Mouse (Mus musculus) lung, embryonic 14.5 days (tissue): ENCODE results near the gene Pnp2. TPM values are rescaled to one million over a fixed set of nuclear protein-coding genes. Genes with fewer than 3 reads are reported as not detected.
"Not testable (repeated sequence)": the region's sequence is repeated elsewhere in the genome, so short reads cannot be mapped to it uniquely, and the experiment has no call there.

Experiments used
- ATAC-seq: fragments of 200-750 bp; cut with Nextera tagmentation; 2 replicates; pipeline ENCODE4 v1.8.0; 2017; ENCODE audit warnings: mild to moderate bottlenecking, moderate TSS enrichment, moderate library complexity; ENCODE audit not compliant: insufficient read depth
- DNase-seq: peaks from one replicate; pipeline ENCODE4 v3.0.0-alpha.2; 2015
- H3K27ac ChIP-seq: fragments of 300-500 bp; sonication (generic); 2 replicates; pipeline ENCODE4 v1.5.1; 2014; ENCODE audit warnings: low read depth, mild to moderate bottlenecking, moderate library complexity
- H3K27me3 ChIP-seq: fragments of 300-500 bp; sonication (generic); 2 replicates; pipeline ENCODE4 v1.6.1; 2014; ENCODE audit warnings: low read length, control low read depth; ENCODE audit not compliant: insufficient read depth
- H3K36me3 ChIP-seq: fragments of 300-500 bp; sonication (generic); 2 replicates; pipeline ENCODE4 v1.6.1; 2014; ENCODE audit warnings: control low read depth; ENCODE audit not compliant: insufficient read depth
- H3K4me1 ChIP-seq: fragments of 300-500 bp; sonication (generic); 2 replicates; pipeline ENCODE4 v1.6.1; 2014; ENCODE audit warnings: antibody characterized with exemption, control low read depth; ENCODE audit not compliant: insufficient read depth
- H3K4me2 ChIP-seq: fragments of 300-500 bp; sonication (generic); 2 replicates; pipeline ENCODE4 v1.6.1; 2014; ENCODE audit warnings: mild to moderate bottlenecking
- H3K4me3 ChIP-seq: fragments of 300-500 bp; sonication (generic); 2 replicates; pipeline ENCODE4 v1.5.1; 2014; ENCODE audit warnings: low read depth, low read length
- H3K9ac ChIP-seq: fragments of 300-500 bp; sonication (generic); 2 replicates; pipeline ENCODE4 v1.6.1; 2014
- H3K9me3 ChIP-seq: fragments of 300-500 bp; sonication (generic); 2 replicates; pipeline ENCODE4 v1.6.1; 2016; ENCODE audit warnings: low read depth, low read length, control low read depth
- CTCF ChIP-seq: IDR thresholded peaks from 2 replicates; pipeline ENCODE4 v1.5.1; 2016; ENCODE audit warnings: antibody characterized with exemption, low read depth
- WGBS: fragments of 180-500 bp; shearing (Covaris S2); extraction: QIAGEN DNeasy Blood & Tissue Kit; methylation state at CpG from one replicate; pipeline ENCODE4 v1.1.7; 2014; 5-methylcytosine and 5-hydroxymethylcytosine counted together
- polyA plus RNA-seq: library from polyadenylated mRNA; unstranded; fragments of >200 nt; fragmentation: Nextera tagmentation; extraction: Ambion mirVana; gene quantifications from 2 replicates; pipeline ENCODE4 v1.2.1, GENCODE M21; 2014

Pnp2 gene
- polyA plus RNA-seq, 1 experiment from 2014 or later, result 0.42 TPM

DNA sequence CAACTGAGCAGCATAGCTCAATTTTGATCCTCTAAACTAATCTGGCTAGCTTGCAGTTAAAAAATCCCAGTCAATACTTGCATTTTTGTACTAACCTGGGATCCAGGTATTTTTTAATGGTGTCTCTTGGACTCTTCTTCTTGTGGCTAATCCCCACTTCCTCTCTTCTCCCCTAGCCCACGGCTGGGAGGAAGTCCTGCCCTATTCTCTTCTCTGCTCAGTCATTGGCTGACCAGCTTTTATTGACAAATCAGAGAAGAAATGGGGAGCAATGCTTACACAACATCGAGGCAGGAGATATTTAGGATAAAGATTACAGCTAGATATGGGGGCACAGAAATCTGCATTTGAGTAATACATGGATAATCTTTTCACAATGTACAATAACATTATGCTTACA, 16.9 kb upstream of the Pnp2 start:
- no peak overlapping the region for H3K9ac ChIP-seq
- no peaks in the 10 kb centered on the region for H3K36me3 ChIP-seq
- H3K4me3 ChIP-seq, result no peak overlapping the region
- ATAC-seq (no peak), DNase-seq (no peak)
- no peaks in the 10 kb centered on the region for H3K9me3 ChIP-seq
- 27% methylated on average over 2 of the region's 2 CpGs for WGBS
- H3K4me2 ChIP-seq, result no peak overlapping the region
- no peaks in the 10 kb centered on the region for H3K27me3 ChIP-seq
- H3K4me1 ChIP-seq, result no peaks in the 10 kb centered on the region
- no peak overlapping the region for H3K27ac ChIP-seq
- TF ChIP-seq CTCF, result no peak

DNA sequence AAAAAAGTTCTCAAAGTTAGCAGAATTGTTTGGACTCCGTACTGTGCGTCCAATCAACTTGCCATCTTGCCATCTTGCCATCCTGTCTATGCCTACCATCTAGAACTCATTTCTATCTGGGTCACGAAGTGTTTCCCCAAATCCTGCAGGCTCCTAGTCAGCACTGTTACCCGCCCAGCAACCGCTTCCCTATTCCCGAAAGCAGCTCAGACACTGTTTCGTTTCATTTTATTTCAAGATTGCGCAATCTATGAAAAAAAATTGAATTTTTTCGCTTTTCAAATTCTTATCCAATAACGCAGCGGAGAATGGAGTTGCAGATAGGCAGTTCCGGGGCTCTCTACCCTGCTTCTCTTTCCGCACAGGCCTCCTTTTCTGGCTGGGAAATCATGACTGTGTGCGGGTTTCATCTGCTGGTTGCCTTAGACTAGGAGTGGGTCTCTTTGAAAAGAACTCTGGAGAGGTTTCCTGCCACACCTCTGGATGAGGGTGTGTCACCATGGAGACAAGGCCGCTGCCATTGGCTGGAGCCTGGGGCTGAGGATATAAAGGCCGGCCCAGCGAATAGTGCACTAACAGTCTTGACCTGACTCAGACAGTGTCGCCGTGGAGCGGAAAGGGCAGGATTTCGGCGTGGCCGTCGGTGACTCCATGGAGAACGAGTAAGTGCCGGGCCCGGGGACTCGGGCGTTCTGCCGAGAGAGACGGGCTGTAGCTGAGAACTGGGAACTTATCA, 11.7 kb upstream of the Pnp2 start, which contains the start of gene Gm49342:
TSS of gene Gm49342 (plus strand) at position 586 of the 736 bp plus-strand sequence.
- ATAC-seq, result peak; percentile 99
- Histone ChIP-seq H3K4me1 (no peaks in the 10 kb centered on the region), H3K36me3 (no peaks in the 10 kb centered on the region), H3K9ac (peak within 1 kb of the TSS; percentile 59), H3K27me3 (no peaks in the 10 kb centered on the region), H3K27ac (peak within 1 kb of the TSS; percentile 88), H3K4me3 (peak within 1 kb of the TSS; percentile 48), H3K4me2 (peak within 1 kb of the TSS; percentile 67), H3K9me3 (no peaks in the 10 kb centered on the region)
- DNase-seq, result peak; percentile 96
- TF ChIP-seq CTCF, result peak; percentile 59
- WGBS, result 11% methylated on average over 31 of the region's 31 CpGs

DNA sequence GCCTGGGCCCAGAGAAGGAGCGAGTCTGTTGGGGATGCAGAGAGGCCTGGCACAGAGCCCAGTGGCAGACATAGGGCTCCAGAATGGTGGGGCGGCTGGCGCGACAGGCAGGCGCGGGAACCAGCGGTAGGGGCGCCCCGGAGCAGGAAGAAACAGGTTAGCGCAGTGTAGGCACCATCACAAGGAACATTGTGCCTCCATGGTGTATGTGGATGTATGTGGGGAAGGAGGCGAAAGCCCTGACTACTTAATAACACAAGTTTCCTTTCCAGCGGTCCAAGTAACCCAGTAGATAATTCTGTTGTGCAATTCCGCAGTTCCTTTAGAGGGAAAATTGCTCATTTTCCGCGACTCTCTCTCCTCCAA, 11.1 kb upstream of the Pnp2 start:
- under 1% methylated on average over 15 of the region's 15 CpGs for WGBS
- H3K9me3 ChIP-seq, H3K4me1 ChIP-seq, H3K27me3 ChIP-seq, H3K36me3 ChIP-seq: not testable (repeated sequence)
- Histone ChIP-seq H3K4me3 (peak overlapping the region; percentile 48), H3K4me2 (peak overlapping the region; percentile 67), H3K27ac (peak overlapping the region; percentile 88), H3K9ac (peak overlapping the region; percentile 59)
- DNase-seq, result peak; percentile 60
- peak; percentile 96 for ATAC-seq
- peak; percentile 31 for TF ChIP-seq CTCF

DNA sequence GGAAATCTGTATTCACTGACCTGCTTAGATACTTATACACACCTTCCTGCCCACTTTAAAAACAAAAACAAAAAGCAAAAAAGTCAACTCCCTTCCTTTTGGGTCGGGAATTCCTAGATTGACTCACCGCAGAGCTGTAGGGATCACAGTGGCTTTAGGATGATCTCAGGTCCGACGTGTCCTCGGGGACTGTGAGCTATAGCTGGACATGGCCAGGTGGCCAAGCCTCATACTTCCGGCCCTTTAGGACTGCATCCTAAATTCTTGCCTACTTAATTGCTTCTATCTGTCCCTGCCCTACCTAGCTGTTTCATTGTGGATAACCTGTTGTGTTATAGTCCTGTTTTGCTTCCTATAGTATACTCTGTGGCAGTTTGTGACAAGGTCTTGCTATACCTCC, 10.7 kb upstream of the Pnp2 start:
- 0 out of 2 replicates have a peak, but pooled peaks have one; percentile 4 for ATAC-seq
- not testable (repeated sequence) for H3K4me1 ChIP-seq, DNase-seq, H3K27me3 ChIP-seq, H3K9me3 ChIP-seq, H3K36me3 ChIP-seq
- peak overlapping the region; percentile 48 for H3K4me3 ChIP-seq
- WGBS, result 8% methylated on average over 6 of the region's 6 CpGs
- H3K9ac ChIP-seq, result peak overlapping the region; percentile 59
- H3K4me2 ChIP-seq, result peak overlapping the region; percentile 67
- H3K27ac ChIP-seq, result peak overlapping the region; percentile 88

DNA sequence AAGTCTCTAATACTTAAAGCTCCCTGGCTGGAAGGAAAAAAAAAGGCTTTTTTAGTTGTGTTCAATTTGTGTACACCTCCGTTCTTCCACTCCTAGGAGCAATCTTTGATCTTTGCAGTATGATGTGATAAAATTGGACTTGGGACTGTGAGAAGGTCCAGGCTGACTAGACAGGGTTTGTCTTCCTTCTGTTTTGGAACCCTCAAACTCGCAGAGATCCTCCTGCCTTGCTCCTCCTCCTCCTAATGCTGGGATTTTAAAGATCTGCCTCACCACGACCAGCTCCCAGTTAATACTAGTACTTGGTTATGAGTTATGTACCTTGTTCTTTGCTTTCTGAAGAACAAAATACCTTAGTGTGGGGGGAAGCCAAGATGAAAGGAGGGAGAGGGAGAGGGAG, 10.3 kb upstream of the Pnp2 start:
- peak overlapping the region; percentile 59 for H3K9ac ChIP-seq
- H3K4me3 ChIP-seq, result peak overlapping the region; percentile 48
- 16% methylated on average over 3 of the region's 3 CpGs for WGBS
- DNase-seq, H3K9me3 ChIP-seq, H3K27ac ChIP-seq, ATAC-seq, H3K36me3 ChIP-seq, H3K27me3 ChIP-seq, H3K4me1 ChIP-seq: not testable (repeated sequence)
- peak overlapping the region; percentile 67 for H3K4me2 ChIP-seq

DNA sequence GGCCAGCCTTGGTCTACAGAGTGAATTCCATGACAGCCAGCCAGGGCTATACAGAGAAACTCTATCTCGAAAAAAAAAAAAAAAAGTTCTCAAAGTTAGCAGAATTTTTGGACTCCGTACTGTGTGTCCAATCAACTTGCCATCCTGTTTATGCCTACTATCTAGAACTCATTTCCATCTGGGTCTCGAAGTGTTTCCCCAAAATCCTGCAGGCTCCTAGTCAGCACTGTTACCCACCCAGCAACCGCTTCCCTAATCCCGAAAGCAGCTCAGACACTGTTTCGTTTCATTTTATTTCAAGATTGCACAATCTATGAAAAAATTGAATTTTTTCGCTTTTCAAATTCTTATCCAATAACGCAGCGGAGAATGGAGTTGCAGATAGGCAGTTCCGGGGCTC, 305 bp upstream of the Pnp2 start:
- no peak for DNase-seq
- Histone ChIP-seq H3K27ac (no peak overlapping the region), H3K4me2 (no peak overlapping the region), H3K36me3 (peaks cover 9% of the 10 kb centered on the region), H3K4me3 (no peak overlapping the region), H3K27me3 (no peaks in the 10 kb centered on the region), H3K9me3 (no peaks in the 10 kb centered on the region), H3K9ac (no peak overlapping the region), H3K4me1 (no peaks in the 10 kb centered on the region)
- 75% methylated on average over 10 of the region's 10 CpGs for WGBS
- TF ChIP-seq CTCF, result no peak
- ATAC-seq, result no peak

DNA sequence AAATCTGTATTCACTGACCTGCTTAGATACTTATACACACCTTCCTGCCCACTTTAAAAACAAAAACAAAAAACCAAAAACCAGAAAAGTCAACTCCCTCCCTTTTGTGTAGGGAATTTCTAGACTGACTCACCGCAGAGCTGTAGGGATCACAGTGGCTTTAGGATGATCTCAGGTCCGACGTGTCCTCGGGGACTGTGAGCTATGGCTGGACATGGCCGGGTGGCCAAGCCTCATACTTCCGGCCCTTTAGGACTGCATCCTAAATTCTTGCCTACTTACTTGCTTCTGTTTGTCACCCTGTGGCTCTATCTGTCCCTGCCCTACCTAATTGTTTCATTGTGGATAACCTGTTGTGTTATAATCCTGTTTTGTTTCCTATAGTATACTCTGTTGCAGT, 932 bp downstream of the Pnp2 start:
- H3K9me3 ChIP-seq, H3K9ac ChIP-seq, H3K4me3 ChIP-seq, H3K27ac ChIP-seq, DNase-seq, H3K4me1 ChIP-seq, H3K27me3 ChIP-seq, H3K36me3 ChIP-seq, ATAC-seq: not testable (repeated sequence)
- peak overlapping the region; percentile 50; the same call in 1 of the 2 replicates for H3K4me2 ChIP-seq
- 80% methylated on average over 6 of the region's 6 CpGs for whole genome bisulfite sequencing

DNA sequence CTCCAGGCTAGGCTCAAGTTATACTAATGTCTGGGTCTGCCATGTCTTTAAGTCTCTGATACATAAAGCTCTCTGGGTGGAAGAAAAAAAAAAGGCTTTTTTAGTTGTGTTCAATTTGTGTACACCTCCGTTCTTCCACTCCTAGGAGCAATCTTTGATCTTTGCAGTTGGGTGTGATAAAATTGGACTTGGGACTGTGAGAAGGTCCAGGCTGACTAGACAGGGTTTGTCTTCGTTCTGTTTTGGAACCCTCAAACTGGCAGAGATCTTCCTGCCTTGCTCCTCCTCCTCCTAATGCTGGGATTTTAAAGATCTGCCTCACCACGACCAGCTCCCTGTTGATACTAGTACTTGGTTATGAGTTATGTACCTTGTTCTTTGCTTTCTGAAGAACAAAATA, 1.4 kb downstream of the Pnp2 start:
- not testable (repeated sequence) for H3K4me3 ChIP-seq, DNase-seq
- 67% methylated on average over 3 of the region's 3 CpGs for WGBS

DNA sequence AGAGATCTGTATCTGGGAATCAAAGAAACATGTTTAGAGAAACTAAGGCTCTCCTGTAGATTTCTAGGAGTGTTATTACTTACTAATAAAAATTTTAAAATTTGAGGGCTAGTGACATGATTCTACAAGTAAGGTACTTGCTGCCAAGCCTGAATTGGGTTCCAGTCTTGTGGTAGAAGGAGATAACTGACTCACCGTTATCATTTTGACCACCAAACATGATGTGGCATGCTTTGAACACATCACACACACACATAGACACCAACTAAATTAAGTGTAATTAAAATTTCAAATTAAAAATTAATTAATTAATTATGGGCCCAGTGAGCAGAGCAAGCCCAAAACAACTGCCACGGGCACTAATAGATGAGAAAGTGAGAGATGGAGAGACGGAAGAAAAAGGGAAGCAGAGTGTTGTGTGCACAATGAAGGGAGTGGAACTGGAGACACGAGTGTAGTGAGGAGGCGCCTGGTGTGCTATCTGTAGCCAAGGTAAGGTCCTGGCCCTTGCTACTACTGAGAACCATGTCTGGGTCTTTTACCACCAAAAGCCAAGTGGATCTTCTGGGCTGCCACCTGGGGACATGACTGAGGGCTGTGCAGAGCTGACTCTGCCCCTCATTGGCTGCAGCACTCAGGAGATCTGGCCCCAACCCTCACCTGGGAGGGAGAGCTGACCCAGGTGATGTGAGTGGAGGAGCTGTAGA, 2.6 kb downstream of the Pnp2 start:
- not testable (repeated sequence) for H3K4me1 ChIP-seq, ATAC-seq, DNase-seq, H3K4me2 ChIP-seq, H3K9me3 ChIP-seq, H3K27me3 ChIP-seq, H3K27ac ChIP-seq, H3K4me3 ChIP-seq, H3K36me3 ChIP-seq, H3K9ac ChIP-seq
- 82% methylated on average over 5 of the region's 5 CpGs for WGBS

More for the DNA sequence above, 1.4 kb downstream of the Pnp2 start:
- not testable (repeated sequence) for H3K9me3 ChIP-seq, H3K27me3 ChIP-seq, H3K4me2 ChIP-seq, ATAC-seq, H3K4me1 ChIP-seq, H3K9ac ChIP-seq, H3K27ac ChIP-seq, H3K36me3 ChIP-seq
